Mouse (Mus musculus) limb, embryonic 14.5 days (tissue): ENCODE results near the gene Fam19a3. TPM values are rescaled to one million over a fixed set of nuclear protein-coding genes. Genes with fewer than 3 reads are reported as not detected.

Experiments used
- ATAC-seq: fragments of 200-750 bp; cut with Nextera tagmentation; 2 replicates; pipeline ENCODE4 v1.8.0; 2017; ENCODE audit warnings: low read depth, moderate number of reproducible peaks, moderate TSS enrichment; ENCODE audit not compliant: low FRiP score
- DNase-seq: peaks from one replicate; pipeline ENCODE4 v3.0.0-alpha.2; 2015; ENCODE audit warnings: low spot score
- H3K27ac ChIP-seq: fragments of 300-500 bp; sonication (generic); replicated peaks from 2 replicates; pipeline ENCODE4 v1.5.1; 2014; ENCODE audit warnings: low read depth, mild to moderate bottlenecking, low read length, moderate library complexity, mixed read lengths
- H3K27me3 ChIP-seq: fragments of 300-500 bp; sonication (generic); 2 replicates; pipeline ENCODE4 v1.6.1; 2014; ENCODE audit warnings: low read length, mixed read lengths; ENCODE audit not compliant: control insufficient read depth, insufficient read depth
- H3K36me3 ChIP-seq: fragments of 300-500 bp; sonication (generic); 2 replicates; pipeline ENCODE4 v1.6.1; 2014; ENCODE audit warnings: mild to moderate bottlenecking, low read length, moderate library complexity, mixed read lengths; ENCODE audit not compliant: control insufficient read depth, insufficient read depth
- H3K4me1 ChIP-seq: fragments of 300-500 bp; sonication (generic); 2 replicates; pipeline ENCODE4 v1.6.1; 2014; ENCODE audit warnings: antibody characterized with exemption, low read length, mixed read lengths; ENCODE audit not compliant: control insufficient read depth, insufficient read depth
- H3K4me2 ChIP-seq: fragments of 300-500 bp; sonication (generic); replicated peaks from 2 replicates; pipeline ENCODE4 v1.6.1; 2014; ENCODE audit warnings: low read depth, mild to moderate bottlenecking, low read length, moderate library complexity; ENCODE audit not compliant: severe bottlenecking
- H3K4me3 ChIP-seq: fragments of 300-500 bp; sonication (generic); replicated peaks from 2 replicates; pipeline ENCODE4 v1.5.1; 2014; ENCODE audit warnings: low read length
- H3K9ac ChIP-seq: fragments of 300-500 bp; sonication (generic); 2 replicates; pipeline ENCODE4 v1.6.1; 2014; ENCODE audit warnings: mild to moderate bottlenecking, low read depth, low read length, moderate library complexity; ENCODE audit not compliant: severe bottlenecking
- H3K9me3 ChIP-seq: fragments of 300-500 bp; sonication (generic); 2 replicates; pipeline ENCODE4 v1.6.1; 2016; ENCODE audit warnings: low read length; ENCODE audit not compliant: control insufficient read depth
- POLR2A ChIP-seq: fragments of 200-500 bp; IDR thresholded peaks from 2 replicates; pipeline ENCODE4 v1.8.0; 2012; ENCODE audit warnings: inconsistent platforms, mild to moderate bottlenecking, moderate library complexity, borderline replicate concordance; ENCODE audit not compliant: insufficient read depth, insufficient read length; ENCODE audit errors: extremely low read depth
- WGBS: fragments of 180-500 bp; shearing (Covaris S2); extraction: QIAGEN DNeasy Blood & Tissue Kit; methylation state at CpG from one replicate; pipeline ENCODE4 v1.1.7; 2014; 5-methylcytosine and 5-hydroxymethylcytosine counted together
- polyA plus RNA-seq, 2 experiments: library from polyadenylated mRNA; depleted of rRNA in 1 of 2; stranded (reverse) in 1 of 2; unstranded in 1 of 2; fragments of >200 nt; fragmentation: Nextera tagmentation in 1 of 2; extraction: Ambion mirVana in 1 of 2; gene quantifications; 2 replicates each; pipeline versions ENCODE4 v1.2.1 to v1.2.3; 2012 to 2014

The Fam19a3 gene
- polyA plus RNA-seq, 2 experiments = 0.26 to 0.93 TPM

DNA sequence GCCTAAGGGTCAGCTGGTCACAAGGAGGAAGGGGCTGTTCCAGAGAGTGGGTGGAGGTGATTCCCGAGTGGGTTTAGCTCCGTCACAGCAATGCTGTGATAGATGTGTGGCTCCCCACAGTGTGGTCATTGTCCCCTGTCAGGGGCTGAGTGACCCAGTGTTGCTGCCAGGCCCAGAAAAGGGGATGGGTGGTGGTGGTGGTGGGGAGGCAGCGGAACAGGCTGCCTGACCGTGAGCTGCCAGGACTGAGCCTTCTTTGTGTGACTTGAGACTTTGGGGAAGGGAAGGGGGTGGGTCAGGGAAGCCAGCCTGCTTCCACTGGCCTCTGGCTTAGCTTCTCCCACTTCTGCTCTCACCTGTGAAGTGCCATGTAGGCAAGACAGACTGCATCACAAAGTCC is 9.4 kb upstream of the Fam19a3 start:
- WGBS = 28% methylated on average over 4 of the region's 4 CpGs

DNA sequence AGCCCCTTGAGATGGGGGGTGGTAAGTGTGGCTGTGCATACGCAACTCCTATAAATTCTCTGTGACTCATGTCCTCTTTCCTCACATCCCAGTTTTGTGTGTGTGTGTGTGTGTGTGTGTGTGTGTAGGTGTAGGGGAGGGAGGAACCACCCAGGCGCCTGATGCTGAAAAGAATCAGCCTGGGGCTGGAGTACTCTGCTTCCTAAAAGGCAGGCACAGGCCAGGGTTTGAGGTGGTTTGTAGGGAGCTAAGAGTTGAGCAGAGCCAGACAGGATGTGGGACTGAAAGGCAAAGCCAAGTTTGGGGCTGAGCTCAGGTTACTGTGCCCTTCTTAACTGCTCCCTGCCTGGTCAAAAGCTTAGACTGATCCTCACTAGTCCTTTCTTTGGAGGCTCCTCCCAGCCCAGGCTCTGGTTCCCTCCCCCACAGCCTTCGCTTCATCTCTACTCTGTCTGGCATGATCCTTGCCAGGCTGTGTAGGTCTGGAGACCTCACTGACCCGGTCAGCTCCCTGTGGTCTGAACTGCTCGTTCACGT is 8.8 kb upstream of the Fam19a3 start:
- Histone ChIP-seq H3K27me3 (no peaks in the 10 kb centered on the region), H3K9me3 (no peaks in the 10 kb centered on the region), H3K4me2 (peak overlapping the region; percentile 81), H3K9ac (peak overlapping the region; percentile 73), H3K36me3 (peaks cover 37% of the 10 kb centered on the region), H3K4me1 (peaks cover 51% of the 10 kb centered on the region), H3K4me3 (peak overlapping the region; percentile 74), H3K27ac (peak overlapping the region; percentile 83)
- 7% methylated on average over 6 of the region's 6 CpGs for WGBS
- DNase-seq = peak; percentile 76
- no peak for TF ChIP-seq POLR2A
- ATAC-seq = peak; percentile 35

More for the DNA sequence above, 9.4 kb upstream of the Fam19a3 start:
- ATAC-seq (no peak), DNase-seq (no peak)
- Histone ChIP-seq H3K4me3 (peak overlapping the region; percentile 74), H3K27me3 (no peaks in the 10 kb centered on the region), H3K9me3 (no peaks in the 10 kb centered on the region), H3K9ac (peak overlapping the region; percentile 73), H3K27ac (peak overlapping the region; percentile 83), H3K4me2 (peak overlapping the region; percentile 81), H3K4me1 (peaks cover 56% of the 10 kb centered on the region), H3K36me3 (peaks cover 43% of the 10 kb centered on the region)
- TF ChIP-seq POLR2A = no peak

DNA sequence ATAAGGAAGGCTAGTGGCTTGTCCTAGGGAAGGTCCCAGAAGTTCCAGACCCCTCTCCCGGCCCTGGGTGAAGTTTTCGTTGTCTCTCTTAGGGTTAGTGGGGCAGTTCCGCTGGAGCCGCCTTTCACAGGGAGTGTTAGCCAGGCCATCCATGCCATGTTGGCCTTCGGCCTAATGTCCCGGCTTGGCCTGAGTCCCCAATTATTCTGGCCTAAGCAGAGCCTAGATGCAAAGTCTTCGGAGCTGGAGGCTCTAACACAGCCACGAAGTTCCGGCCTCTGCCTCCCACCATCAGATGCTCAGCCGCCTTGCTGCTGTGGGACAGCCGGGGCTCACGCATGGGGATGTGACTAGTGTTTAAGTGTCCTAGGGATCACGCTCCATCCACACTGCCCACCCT is 8.2 kb upstream of the Fam19a3 start:
- 0 out of 2 replicates have a peak, but pooled peaks cover 3% of the 10 kb centered on the region for H3K27me3 ChIP-seq

DNA sequence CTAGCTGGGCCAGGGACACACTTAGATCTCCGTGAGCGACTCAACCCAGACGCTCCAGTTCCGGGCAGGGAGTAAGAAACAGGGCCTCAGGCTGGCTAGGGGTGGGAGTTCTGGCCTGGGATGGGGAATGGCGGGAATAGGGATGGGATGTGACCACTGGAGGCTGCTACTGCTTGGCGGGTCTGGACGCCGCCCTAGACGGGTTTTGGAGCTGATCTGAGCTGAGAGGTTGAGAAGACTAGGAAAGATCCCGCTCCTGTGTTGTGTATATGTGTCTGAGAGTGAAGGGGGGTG is 7.6 kb upstream of the Fam19a3 start:
- peak; percentile 28 for ATAC-seq
- H3K27me3 ChIP-seq = 0 out of 2 replicates have a peak, but pooled peaks cover 5% of the 10 kb centered on the region
- no peak for DNase-seq
- peaks cover 39% of the 10 kb centered on the region for H3K4me1 ChIP-seq
- peak overlapping the region; percentile 81 for H3K4me2 ChIP-seq
- H3K9ac ChIP-seq = peak overlapping the region; percentile 73
- peak overlapping the region; percentile 83 for H3K27ac ChIP-seq
- 2% methylated on average over 10 of the region's 10 CpGs for whole genome bisulfite sequencing
- H3K9me3 ChIP-seq = no peaks in the 10 kb centered on the region
- H3K4me3 ChIP-seq = peak overlapping the region; percentile 74
- TF ChIP-seq POLR2A = no peak
- peaks cover 30% of the 10 kb centered on the region for H3K36me3 ChIP-seq

More for the DNA sequence above, 8.2 kb upstream of the Fam19a3 start:
- 23% methylated on average over 13 of the region's 13 CpGs for WGBS
- Histone ChIP-seq H3K4me3 (peak overlapping the region; percentile 74), H3K4me1 (peaks cover 44% of the 10 kb centered on the region), H3K9me3 (no peaks in the 10 kb centered on the region), H3K27ac (peak overlapping the region; percentile 83), H3K36me3 (peaks cover 32% of the 10 kb centered on the region), H3K4me2 (peak overlapping the region; percentile 81), H3K9ac (peak overlapping the region; percentile 73)
- ATAC-seq (no peak), DNase-seq (no peak)
- TF ChIP-seq POLR2A = no peak

DNA sequence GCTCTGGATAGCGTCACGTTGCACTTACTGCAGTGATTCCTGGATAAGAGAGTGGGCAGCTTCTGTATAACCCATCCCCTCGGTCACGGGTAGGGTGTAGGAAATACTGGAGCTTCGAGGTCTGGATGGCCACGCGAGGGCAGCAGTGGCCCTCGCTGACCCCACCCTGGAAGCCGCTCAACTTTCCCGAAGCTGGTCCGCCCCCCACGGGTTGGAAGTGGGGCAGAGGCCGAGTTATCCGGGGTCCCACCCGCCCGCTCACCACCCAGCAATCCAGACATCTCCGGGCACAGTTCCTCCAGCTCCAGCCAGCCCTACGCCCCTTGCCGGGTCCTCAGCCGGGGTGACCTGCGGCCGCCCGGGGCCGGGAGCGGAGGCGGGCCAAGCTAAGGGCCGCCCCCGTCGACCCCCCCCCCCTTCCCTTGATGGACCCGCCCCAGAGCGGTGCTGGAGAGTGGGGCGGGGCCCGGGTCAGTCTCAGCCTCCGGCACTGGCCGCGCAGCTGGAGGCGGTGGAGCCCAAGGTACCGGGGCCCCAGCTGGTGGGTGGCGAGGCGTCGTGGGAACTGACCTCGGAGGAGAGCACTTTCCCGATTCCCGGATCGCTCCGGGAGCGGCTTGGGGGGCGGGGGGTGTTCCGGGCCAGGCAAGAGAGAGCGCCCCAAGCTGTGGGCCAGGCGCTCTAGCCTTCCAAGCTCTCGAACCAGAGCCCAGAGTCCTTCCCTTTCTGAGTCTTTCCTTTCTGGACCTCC is 7.1 kb upstream of the Fam19a3 start:
- Histone ChIP-seq H3K4me1 (peaks cover 34% of the 10 kb centered on the region), H3K9ac (peak overlapping the region; percentile 73), H3K27me3 (peaks cover 9% of the 10 kb centered on the region; the same call in 1 of the 2 replicates), H3K4me2 (peak overlapping the region; percentile 81), H3K36me3 (peaks cover 25% of the 10 kb centered on the region), H3K27ac (peak overlapping the region; percentile 83), H3K4me3 (peak overlapping the region; percentile 74), H3K9me3 (no peaks in the 10 kb centered on the region)
- peak; percentile 91 for ATAC-seq
- 0% methylated on average over 36 of the region's 52 CpGs for WGBS
- no peak for TF ChIP-seq POLR2A
- peak; percentile 81 for DNase-seq
